Mouse (Mus musculus) hindbrain, embryonic 13.5 days (tissue): ENCODE results near the gene Cd86. TPM values are rescaled to one million over a fixed set of nuclear protein-coding genes. Genes with fewer than 3 reads are reported as not detected.

Source experiments
- ATAC-seq: fragments of 200-750 bp; cut with Nextera tagmentation; 2 replicates; pipeline ENCODE4 v1.8.0; 2017; ENCODE audit warnings: moderate TSS enrichment; ENCODE audit not compliant: low FRiP score
- H3K27ac ChIP-seq: fragments of 300-500 bp; sonication (generic); 2 replicates; pipeline ENCODE4 v1.5.1; 2015; ENCODE audit warnings: inconsistent platforms, mild to moderate bottlenecking, moderate library complexity
- H3K27me3 ChIP-seq: fragments of 300-500 bp; sonication (generic); 2 replicates; pipeline ENCODE4 v1.6.1; 2015; ENCODE audit warnings: mild to moderate bottlenecking, inconsistent platforms
- H3K36me3 ChIP-seq: fragments of 300-500 bp; sonication (generic); 2 replicates; pipeline ENCODE4 v1.6.1; 2015; ENCODE audit warnings: mild to moderate bottlenecking, inconsistent platforms
- H3K4me1 ChIP-seq: fragments of 300-500 bp; sonication (generic); replicated peaks from 2 replicates; pipeline ENCODE4 v1.6.1; 2015; ENCODE audit warnings: inconsistent platforms
- H3K4me2 ChIP-seq: fragments of 300-500 bp; sonication (generic); 2 replicates; pipeline ENCODE4 v1.6.1; 2015; ENCODE audit warnings: inconsistent platforms, mild to moderate bottlenecking, moderate library complexity
- H3K4me3 ChIP-seq: fragments of 300-500 bp; sonication (generic); 2 replicates; pipeline ENCODE4 v1.5.1; 2015; ENCODE audit warnings: mild to moderate bottlenecking, inconsistent platforms
- H3K9ac ChIP-seq: fragments of 300-500 bp; sonication (generic); 2 replicates; pipeline ENCODE4 v1.6.1; 2015; ENCODE audit warnings: mild to moderate bottlenecking, inconsistent platforms
- H3K9me3 ChIP-seq: fragments of 300-500 bp; sonication (generic); 2 replicates; pipeline ENCODE4 v1.6.1; 2016; ENCODE audit warnings: inconsistent platforms
- WGBS: fragments of 180-500 bp; shearing (Covaris S2); methylation state at CpG from one replicate; pipeline ENCODE4 v1.1.7; 2015; 5-methylcytosine and 5-hydroxymethylcytosine counted together
- polyA plus RNA-seq: library from polyadenylated mRNA; unstranded; fragments of >200 nt; fragmentation: Nextera tagmentation; extraction: Ambion mirVana; gene quantifications from 2 replicates; pipeline ENCODE4 v1.2.1, GENCODE M21; 2015

Gene Cd86
- polyA plus RNA-seq: 1.7 and 2.1 TPM in 2 replicates

DNA sequence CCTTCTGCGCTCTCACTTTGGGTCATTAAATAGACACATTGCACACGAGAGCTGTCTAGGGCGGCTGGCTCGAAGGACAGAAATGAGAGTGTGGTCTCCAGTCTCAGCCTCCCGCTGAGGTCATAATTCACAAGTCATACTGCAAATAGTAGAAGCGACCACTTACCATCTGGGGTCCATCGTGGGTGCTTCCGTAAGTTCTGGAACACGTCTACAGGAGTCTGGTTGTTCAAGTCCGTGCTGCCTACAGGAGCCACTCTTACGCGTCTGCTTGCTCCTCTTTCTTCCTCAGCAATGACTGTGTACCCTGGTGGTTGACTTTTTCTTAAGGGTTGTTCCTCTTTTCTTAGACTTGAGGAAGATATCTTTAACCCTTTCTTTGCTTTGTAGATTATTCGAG, at the start of gene Cd86:
Gene Cd86, minus strand, starts transcription at position 300 of the 400 bp plus-strand sequence.
- H3K4me3 ChIP-seq: no peak within 1 kb of the TSS
- H3K4me2 ChIP-seq: no peak within 1 kb of the TSS
- no peaks in the 10 kb centered on the region for H3K36me3 ChIP-seq
- 82% methylated on average over 13 of the region's 13 CpGs for WGBS
- H3K27ac ChIP-seq: no peak within 1 kb of the TSS
- H3K9me3 ChIP-seq: no peaks in the 10 kb centered on the region
- H3K9ac ChIP-seq: no peak within 1 kb of the TSS
- no peak for ATAC-seq
- H3K4me1 ChIP-seq: no peaks in the 10 kb centered on the region
- no peaks in the 10 kb centered on the region for H3K27me3 ChIP-seq

DNA sequence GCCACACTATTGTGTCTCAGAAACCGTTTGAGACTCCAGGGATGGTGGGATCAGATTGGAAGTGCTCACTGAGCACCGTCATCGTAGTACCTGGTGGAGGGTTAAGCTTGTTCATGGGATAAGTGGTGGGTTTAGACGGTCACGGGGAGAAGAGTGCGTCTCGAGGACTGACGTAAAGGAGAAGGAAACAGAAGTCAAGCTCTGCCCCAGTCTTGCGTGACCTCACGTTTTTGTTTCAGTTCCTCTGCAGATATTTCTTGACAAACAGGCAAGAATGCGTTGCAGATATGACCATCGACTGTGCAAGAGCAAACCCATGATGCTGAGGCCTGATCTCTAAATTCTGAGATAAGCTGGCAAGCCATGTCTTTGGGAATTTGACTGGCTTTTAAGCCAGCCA, 45.9 kb upstream of the Cd86 start:
- no peaks in the 10 kb centered on the region for H3K4me1 ChIP-seq
- no peaks in the 10 kb centered on the region for H3K9me3 ChIP-seq
- no peak overlapping the region for H3K27ac ChIP-seq
- H3K4me3 ChIP-seq: no peak overlapping the region
- H3K9ac ChIP-seq: no peak overlapping the region
- no peaks in the 10 kb centered on the region for H3K27me3 ChIP-seq
- WGBS: 88% methylated on average over 12 of the region's 12 CpGs
- no peak for ATAC-seq
- no peaks in the 10 kb centered on the region for H3K36me3 ChIP-seq
- no peak overlapping the region for H3K4me2 ChIP-seq

DNA sequence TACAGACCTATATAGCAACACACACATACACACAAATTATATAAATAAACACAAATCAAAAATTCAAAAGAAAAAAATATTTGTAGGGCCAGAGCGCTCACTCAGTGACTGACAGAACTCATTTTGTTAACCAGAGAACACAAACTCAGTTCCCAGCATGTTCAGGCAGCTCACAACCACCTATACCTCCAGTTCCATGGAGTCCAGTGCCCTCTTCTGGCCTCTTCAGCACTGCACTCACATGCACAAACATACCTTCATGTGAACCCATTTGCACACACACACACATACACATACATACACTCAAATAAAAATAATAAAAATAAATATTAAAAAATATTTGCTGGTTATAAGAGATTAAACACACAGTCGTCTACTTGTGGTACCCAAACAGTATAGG, 44.9 kb upstream of the Cd86 start:
- Histone ChIP-seq H3K27ac (no peak overlapping the region), H3K27me3 (no peaks in the 10 kb centered on the region), H3K4me3 (no peak overlapping the region), H3K36me3 (no peaks in the 10 kb centered on the region), H3K9me3 (no peaks in the 10 kb centered on the region), H3K9ac (no peak overlapping the region), H3K4me1 (no peaks in the 10 kb centered on the region), H3K4me2 (no peak overlapping the region)
- no peak for ATAC-seq
- 91% methylated on average over 2 of the region's 2 CpGs for WGBS

DNA sequence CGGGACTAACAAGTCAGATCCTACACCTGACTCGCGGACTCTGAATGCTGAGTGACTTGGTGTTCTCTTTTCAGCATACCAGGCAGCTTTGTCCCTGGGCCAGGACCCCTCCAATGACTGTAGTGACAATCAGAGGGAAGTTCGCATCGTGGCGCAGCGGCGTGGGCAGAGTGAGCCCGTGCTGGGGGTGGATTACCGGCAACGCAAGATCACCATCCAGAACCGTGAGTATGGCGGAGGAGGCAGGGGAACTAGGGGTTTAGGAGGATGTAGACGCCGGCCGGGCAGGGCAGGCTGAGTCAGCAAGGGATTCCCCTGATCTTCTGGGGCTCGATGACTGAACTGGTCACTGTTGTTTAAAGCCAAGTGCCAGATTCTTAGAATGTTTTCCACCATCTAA, 43.5 kb upstream of the Cd86 start:
- ATAC-seq: no peak
- H3K4me1 ChIP-seq: no peaks in the 10 kb centered on the region
- no peaks in the 10 kb centered on the region for H3K27me3 ChIP-seq
- no peak overlapping the region for H3K4me3 ChIP-seq
- H3K9me3 ChIP-seq: no peaks in the 10 kb centered on the region
- WGBS: 95% methylated on average over 17 of the region's 17 CpGs
- H3K27ac ChIP-seq: no peak overlapping the region
- H3K36me3 ChIP-seq: no peaks in the 10 kb centered on the region
- H3K9ac ChIP-seq: no peak overlapping the region
- H3K4me2 ChIP-seq: no peak overlapping the region

DNA sequence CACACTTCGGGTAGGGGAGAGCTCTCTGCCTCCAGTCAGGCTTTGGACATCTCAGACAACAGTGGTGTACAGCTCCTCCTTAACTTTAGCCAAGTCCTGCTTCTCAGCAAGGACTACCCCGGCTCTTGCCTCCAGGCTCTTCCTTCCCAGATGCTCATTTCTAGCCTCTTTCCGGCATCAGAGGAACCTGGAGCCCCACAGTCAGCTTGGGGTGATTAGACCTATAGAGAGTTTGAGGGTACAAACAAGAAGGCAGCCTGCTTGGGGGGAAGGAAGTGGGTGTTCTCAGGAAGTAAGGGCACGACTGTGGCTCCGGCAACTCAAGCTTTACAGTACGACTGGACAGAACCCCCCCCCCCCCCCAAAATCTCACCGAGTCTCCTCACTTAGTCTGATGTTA, 42.9 kb upstream of the Cd86 start:
- H3K4me1 ChIP-seq: no peaks in the 10 kb centered on the region
- 92% methylated on average over 7 of the region's 7 CpGs for WGBS
- H3K4me3 ChIP-seq: no peak overlapping the region
- no peak overlapping the region for H3K9ac ChIP-seq
- no peaks in the 10 kb centered on the region for H3K27me3 ChIP-seq
- H3K4me2 ChIP-seq: no peak overlapping the region
- no peak for ATAC-seq
- no peaks in the 10 kb centered on the region for H3K9me3 ChIP-seq
- H3K27ac ChIP-seq: no peak overlapping the region
- no peaks in the 10 kb centered on the region for H3K36me3 ChIP-seq

DNA sequence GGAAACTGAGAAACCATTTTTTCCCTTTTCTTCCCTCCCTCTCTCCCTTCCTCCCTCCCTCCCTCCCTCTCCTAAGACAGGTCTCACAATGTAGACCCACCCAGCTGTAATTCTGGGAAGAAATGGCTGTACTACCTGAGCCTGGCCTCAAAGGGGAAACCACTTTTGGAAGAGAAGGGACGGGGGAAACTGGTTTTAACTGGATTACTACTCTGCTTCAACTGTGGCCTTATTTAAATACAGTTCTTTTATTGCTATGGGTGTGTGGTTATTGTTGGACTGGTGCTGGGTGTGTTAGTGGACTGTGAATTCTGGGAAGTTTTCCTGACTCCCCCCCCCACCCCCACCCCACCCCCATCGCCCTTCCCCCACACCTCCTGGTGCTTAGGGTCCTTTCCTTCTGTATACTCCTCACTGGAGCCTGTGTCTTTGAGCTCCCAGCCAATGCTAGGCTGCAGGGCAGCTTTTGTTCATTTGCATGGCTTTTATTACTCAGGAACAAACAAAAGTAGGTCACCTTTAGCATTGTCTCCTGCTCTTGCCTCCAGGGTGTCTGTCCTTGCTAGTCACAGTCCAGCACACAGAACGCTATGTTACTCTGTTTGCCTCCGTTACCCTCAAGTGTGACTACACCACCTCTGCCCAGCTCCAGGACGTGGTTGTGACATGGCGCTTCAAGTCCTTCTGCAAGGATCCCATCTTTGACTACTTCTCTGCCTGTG, 42.0 kb upstream of the Cd86 start:
- no peak overlapping the region for H3K27ac ChIP-seq
- no peak overlapping the region for H3K4me3 ChIP-seq
- no peak overlapping the region for H3K9ac ChIP-seq
- no peak for ATAC-seq
- H3K27me3 ChIP-seq: no peaks in the 10 kb centered on the region
- 68% methylated on average over 6 of the region's 6 CpGs for WGBS
- H3K36me3 ChIP-seq: no peaks in the 10 kb centered on the region
- H3K9me3 ChIP-seq: no peaks in the 10 kb centered on the region
- H3K4me2 ChIP-seq: no peak overlapping the region
- H3K4me1 ChIP-seq: no peaks in the 10 kb centered on the region

DNA sequence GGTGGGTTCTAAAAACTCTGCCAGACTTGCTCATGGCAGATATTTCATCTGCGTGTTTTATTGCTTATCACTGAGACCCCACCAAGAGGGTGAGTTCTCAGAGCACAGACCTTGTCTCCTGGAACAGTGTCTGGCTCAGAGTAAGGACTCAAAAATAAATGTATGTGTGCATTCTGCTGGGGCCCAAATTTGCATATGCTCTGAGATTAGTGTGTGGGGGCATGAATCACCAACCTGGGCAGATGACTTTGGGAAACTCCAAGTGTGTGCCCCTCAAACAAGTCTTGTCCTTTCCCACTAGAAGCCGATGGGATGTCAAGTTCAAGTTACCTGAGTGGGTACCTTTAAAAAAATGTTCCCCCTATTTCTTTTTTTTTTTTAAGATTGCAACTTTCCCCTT, 34.6 kb upstream of the Cd86 start:
- Histone ChIP-seq H3K27ac (no peak overlapping the region), H3K9me3 (no peaks in the 10 kb centered on the region), H3K4me2 (no peak overlapping the region), H3K27me3 (peaks cover 5% of the 10 kb centered on the region; the same call in 1 of the 2 replicates), H3K4me3 (no peak overlapping the region), H3K36me3 (no peaks in the 10 kb centered on the region), H3K4me1 (no peaks in the 10 kb centered on the region), H3K9ac (no peak overlapping the region)
- 93% methylated on average over 2 of the region's 2 CpGs for WGBS
- ATAC-seq: no peak

DNA sequence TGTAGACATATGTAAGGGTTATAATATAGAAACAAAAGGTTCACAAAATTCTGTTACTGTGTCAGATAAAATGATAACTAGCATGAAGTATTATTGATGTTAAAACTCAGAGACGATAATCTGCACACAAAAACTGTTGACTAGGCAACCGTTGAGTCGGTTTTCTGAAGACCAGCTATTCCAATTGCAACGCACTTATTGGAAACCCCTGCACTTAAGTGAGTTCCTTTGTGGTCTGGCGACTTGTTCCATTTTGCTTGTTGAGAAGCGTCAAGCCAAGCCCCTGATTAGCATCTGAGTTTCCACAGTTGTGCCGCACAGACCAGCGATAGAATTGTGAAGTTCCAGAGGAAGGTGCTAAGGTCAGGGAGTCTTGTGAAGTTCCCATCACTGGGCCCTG, 31.4 kb upstream of the Cd86 start:
- Histone ChIP-seq H3K27ac (no peak overlapping the region), H3K9me3 (no peaks in the 10 kb centered on the region), H3K27me3 (peaks cover 36% of the 10 kb centered on the region), H3K4me2 (no peak overlapping the region), H3K4me1 (peaks cover 9% of the 10 kb centered on the region), H3K36me3 (no peaks in the 10 kb centered on the region), H3K4me3 (no peak overlapping the region), H3K9ac (no peak overlapping the region)
- no peak for ATAC-seq
- WGBS: 80% methylated on average over 8 of the region's 8 CpGs

DNA sequence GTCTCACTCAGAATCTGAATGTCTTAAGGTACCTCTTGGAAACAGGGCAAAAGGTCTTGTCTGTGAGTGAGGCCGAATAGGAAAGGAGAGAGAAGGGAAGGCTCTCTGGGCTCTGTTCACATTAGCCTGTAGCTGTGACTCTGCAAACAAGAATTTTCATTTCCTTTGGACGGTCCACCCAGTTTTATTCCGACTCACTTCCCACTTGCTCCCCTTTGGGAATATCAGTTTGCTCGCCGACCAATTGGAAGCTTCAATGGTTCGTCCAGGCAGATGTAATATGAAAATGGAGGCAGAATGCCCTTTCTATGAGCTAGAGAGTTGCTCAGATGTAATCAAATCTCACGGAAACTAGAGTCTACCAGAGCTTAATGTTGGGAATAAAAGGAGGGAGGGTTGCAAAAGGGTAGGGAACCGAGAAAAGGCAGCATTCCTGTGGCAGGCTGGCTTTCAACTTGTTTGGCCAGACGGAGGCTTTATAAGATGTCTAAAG, 29.0 kb upstream of the Cd86 start:
- Histone ChIP-seq H3K9me3 (no peaks in the 10 kb centered on the region), H3K36me3 (no peaks in the 10 kb centered on the region), H3K4me3 (no peak overlapping the region), H3K27me3 (peaks cover 38% of the 10 kb centered on the region), H3K4me1 (peaks cover 9% of the 10 kb centered on the region), H3K9ac (no peak overlapping the region), H3K27ac (no peak overlapping the region), H3K4me2 (no peak overlapping the region)
- WGBS: 63% methylated on average over 9 of the region's 9 CpGs
- ATAC-seq: no peak

DNA sequence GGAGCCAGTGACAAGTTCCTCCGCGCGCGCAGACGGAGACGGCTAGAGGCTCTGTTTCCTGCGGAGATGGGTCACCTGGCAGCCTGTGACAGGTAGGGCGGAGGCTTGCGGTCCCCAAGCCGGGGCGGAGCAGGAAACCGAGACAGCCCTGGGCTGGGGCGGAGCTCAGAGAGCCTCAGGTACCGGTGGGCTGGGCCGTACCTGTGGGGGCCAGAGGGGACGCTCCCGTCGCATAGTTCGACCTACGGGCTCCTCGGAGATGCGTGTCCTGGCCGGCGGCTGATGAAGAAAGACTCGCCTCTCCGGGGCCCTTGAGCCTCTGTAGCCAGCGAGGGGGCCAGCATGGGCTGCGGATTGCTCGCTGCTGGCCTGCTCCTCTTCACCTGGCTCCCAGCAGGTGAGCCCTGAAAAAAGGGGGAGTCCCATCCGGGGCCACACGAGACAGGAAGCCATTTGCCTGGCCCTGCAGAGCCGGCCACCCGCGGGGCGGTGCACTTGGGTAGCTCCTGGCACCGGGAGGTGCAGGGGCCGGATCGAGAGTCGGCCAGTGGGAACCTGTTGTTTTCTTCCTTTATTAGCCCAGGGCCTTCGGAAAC, 28.0 kb upstream of the Cd86 start, which contains the start of gene Ildr1:
Gene Ildr1, plus strand, starts transcription at position 161 of the 596 bp plus-strand sequence.
- ATAC-seq: peak; percentile 63; the same call in 1 of the 2 replicates
- Histone ChIP-seq H3K27me3 (peaks cover 38% of the 10 kb centered on the region), H3K4me2 (peak within 1 kb of the TSS; percentile 82), H3K36me3 (no peaks in the 10 kb centered on the region), H3K27ac (no peak within 1 kb of the TSS), H3K9ac (peak within 1 kb of the TSS; percentile 62), H3K4me3 (peak within 1 kb of the TSS; percentile 48), H3K4me1 (peaks cover 9% of the 10 kb centered on the region), H3K9me3 (no peaks in the 10 kb centered on the region)
- 2% methylated on average over 40 of the region's 40 CpGs for WGBS

DNA sequence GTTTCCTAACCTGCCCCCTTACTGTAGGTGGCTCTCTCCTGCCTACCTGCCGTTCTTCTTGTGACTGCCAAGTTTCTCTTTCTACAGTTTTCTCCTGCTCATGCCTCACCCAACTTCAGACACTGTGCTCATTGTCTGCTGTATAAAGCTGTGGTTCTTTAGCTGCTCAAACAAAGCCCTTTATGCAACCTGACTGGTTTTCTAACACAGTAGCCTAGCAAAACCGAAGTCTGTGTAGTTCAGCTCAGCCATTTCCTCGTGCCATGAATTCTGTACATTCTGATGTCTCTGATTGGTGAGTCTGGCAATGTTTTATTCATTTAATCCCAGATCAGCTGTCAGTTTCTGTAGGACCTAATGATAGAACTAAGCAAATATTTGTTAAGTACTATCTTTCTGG, 25.6 kb upstream of the Cd86 start:
- Histone ChIP-seq H3K4me3 (no peak overlapping the region), H3K27me3 (peaks cover 38% of the 10 kb centered on the region), H3K4me1 (peaks cover 9% of the 10 kb centered on the region), H3K27ac (no peak overlapping the region), H3K9ac (no peak overlapping the region), H3K36me3 (no peaks in the 10 kb centered on the region), H3K9me3 (no peaks in the 10 kb centered on the region), H3K4me2 (no peak overlapping the region)
- 71% methylated on average over 3 of the region's 3 CpGs for WGBS
- no peak for ATAC-seq

DNA sequence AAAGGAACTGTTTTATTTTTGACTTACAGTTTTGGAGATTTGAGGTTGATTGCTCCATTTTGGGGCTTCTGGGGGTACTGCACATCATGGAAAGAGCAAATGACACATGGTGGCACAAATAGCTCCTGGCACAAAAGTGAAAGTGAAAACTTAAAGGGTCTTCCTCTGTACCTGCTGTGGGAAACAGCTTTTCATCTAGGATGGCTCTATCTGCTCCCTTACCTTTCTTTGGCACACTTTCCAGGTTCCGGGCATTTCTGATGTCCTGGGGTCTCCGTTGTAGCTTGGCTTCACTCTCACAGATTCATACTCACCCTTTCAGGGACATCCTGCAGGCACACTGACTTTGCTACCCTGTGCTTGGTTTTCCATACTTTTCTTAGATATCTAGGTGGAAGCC, 22.2 kb upstream of the Cd86 start:
- Histone ChIP-seq H3K4me1 (no peaks in the 10 kb centered on the region), H3K9me3 (no peaks in the 10 kb centered on the region), H3K4me2 (no peak overlapping the region), H3K27ac (no peak overlapping the region), H3K9ac (no peak overlapping the region), H3K27me3 (peaks cover 9% of the 10 kb centered on the region), H3K4me3 (no peak overlapping the region), H3K36me3 (no peaks in the 10 kb centered on the region)
- WGBS: 94% methylated on average over 2 of the region's 2 CpGs
- no peak for ATAC-seq
